Mouse (Mus musculus) gastrocnemius, postnatal 4 days (tissue): ENCODE data around the gene Cntnap5c. TPM values are rescaled to one million over a fixed set of nuclear protein-coding genes. Genes with fewer than 3 reads are reported as not detected.
"Not testable (repeated sequence)": the region's sequence is repeated elsewhere in the genome, so short reads cannot be mapped to it uniquely, and the experiment has no call there.

ENCODE experiments used
- DNase-seq, 2 experiments: peaks; one replicate each; pipeline ENCODE4 v3.0.0; 2021 to 2022; ENCODE audit warnings: low spot score in 2 of 2, mixed read lengths in 2 of 2
- long read RNA-seq, 2 experiments: library from polyadenylated mRNA; stranded (forward); transcript quantifications; one replicate each; pipeline ENCODE4 v2.0.0; 2021
- total RNA-seq, 2 experiments: library from RNA; stranded (reverse); gene quantifications; 2 replicates each; pipeline ENCODE4 v1.2.3; 2021

Gene Cntnap5c
- not detected for total RNA-seq
- long read RNA-seq, experiment 1 = 0 reads
- long read RNA-seq, experiment 2 = 0 reads

DNA sequence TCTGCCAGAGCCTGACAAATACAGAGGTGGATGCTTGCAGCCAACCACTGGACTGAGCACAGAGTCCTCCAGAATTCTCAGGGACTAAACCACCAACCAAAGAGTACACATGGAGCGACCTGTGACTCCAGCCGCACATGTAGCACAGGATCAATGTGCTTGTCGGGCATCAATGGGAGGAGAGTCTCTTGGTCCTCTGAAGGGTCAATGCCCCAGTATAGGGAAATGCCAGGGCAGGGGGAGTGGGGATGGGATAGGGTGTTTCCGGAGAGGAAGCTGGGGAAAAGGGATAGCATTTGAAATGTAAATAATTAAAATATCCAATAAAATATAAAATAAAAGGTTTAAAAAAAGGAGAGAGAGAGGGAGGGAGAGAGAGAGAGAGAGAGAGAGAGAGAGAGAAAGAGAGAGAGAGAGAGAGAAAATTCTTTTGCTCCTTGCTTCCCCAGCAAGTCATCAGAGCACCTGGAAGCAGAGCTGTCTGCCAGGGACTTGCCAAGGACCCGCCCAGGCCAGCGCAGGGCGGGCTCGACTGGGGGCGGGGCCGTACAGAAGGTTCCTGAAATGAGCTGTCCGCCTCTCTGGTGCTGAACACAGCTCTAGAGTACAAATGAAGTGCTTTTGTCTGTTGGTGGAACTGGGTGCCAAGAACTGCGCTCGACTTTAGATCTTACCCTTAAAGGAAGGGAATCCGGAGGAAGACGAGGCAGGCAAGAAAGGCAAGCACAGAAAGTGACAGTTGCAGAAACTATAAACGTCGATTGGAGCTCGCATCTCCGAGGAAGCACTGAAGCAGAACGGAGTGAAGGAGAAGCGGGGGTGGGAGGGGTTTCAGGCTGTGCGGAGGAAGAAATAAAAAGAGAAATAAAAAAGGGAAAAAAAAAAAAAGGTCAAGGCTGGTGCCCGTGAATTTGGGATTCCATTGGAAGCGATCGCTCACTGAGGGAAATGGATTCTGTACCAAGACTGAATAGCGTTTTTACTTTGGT, at the start of gene Cntnap5c:
TSS of gene Cntnap5c (plus strand) at position 949 of the 989 bp plus-strand sequence.
- peak in 1 of 2 experiments; percentile 27 for DNase-seq

DNA sequence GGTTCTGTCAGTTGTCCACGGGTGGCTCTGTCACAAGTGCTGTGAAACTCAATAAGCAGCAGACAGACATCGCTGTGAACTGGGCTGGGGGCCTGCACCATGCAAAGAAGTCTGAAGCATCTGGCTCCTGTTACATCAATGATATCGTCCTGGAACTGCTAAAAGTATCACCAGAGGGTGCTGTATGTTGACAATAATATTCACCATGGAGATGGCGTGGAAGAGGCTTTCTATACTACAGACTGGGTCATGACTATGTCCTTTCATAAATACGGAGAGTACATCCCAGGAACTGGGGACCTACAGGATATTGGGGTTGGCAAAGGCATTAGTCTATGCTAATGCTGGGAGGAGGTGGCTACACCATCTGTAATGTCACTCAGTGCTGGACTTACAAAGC, 27.3 kb upstream of the Cntnap5c start, which contains the start of gene Gm21834:
TSS of gene Gm21834 (minus strand) at position 101 of the 400 bp plus-strand sequence.
- DNase-seq = no peak

DNA sequence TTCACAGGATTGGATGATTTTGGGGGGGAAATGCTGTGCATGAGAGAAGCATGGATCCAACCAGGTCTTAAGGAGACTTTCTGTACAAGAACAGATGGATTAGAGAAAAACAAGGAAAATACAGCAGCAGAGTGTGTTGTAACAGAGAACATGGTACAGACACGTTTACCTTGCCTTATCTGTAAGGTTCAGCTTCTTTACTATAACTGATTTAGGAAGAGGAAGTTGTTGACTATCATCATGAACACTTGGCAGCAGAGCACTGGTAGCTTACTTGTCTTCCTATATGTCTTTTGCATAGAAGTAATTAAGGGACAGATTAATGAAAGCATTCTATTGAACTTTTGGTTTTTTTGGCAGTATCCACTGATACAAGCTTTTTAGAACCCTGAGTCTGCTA, 11.3 kb upstream of the Cntnap5c start:
- no peak for DNase-seq

DNA sequence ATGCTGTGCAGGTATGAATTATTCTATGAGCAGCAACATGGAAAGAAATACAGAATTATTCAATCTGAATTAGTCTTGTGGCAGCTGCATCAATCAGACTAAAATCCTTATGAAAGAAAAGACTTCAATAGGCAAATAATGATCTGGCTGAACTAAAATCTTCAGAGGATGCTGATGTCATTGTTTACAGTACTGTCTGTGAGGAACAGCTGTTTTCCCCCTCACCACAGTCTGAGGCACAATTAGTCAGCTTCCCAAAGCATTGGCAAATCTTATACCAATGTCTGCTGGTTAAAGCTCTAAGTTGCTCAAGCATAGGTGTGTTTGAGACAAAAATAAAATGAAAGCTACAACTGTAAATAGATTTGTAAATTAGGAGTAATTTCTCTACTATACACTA, 2.1 kb upstream of the Cntnap5c start:
- DNase-seq = no peak

DNA sequence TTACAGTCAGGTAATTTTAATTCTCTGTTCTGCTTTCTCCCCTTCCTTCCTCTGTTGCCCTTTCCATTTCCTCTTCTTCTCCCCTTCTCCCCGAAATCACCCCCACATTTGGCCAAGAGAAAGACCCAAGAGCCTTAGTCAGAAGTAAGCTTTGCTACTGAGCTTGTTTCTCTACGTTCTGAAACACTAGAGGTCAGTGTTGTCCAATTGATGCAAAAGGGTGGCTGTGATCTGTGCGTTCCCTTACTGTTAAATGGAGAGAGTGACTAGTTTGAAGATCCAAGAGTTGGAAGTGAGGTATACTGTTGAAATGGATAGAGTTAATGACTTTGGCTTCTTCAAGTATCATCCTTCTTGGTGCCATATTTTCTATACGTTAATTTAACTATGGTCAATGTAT, 1.5 kb downstream of the Cntnap5c start:
- DNase-seq = no peak

DNA sequence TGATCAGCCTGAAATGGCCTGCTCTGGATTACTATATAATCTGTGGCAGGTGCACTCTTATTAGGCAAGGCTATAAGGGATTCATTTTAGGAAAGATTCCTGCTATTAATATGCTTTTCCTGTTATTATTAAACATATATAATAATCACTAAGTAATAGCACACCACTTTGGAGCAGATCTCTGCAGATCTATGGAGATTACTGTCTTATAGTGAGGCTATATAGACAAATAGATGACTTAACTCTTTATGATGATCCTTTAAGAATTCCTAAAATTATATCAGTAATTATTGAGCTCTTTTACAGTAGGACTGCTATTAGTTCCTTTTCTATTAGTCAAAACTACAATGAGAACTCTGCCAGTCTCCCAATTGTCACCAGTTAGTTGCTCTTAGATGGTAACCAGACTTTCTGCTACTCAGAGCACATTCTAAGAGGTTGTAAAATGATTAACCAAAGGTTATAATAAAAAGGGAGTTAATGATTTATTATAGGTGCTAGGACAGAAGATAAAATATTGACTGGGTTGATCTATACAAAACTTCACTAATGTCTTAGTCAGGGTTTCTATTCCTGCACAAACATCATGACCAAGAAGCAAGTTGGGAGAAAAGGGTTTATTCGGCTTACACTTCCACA, 18.9 kb downstream of the Cntnap5c start:
- no peak for DNase-seq

DNA sequence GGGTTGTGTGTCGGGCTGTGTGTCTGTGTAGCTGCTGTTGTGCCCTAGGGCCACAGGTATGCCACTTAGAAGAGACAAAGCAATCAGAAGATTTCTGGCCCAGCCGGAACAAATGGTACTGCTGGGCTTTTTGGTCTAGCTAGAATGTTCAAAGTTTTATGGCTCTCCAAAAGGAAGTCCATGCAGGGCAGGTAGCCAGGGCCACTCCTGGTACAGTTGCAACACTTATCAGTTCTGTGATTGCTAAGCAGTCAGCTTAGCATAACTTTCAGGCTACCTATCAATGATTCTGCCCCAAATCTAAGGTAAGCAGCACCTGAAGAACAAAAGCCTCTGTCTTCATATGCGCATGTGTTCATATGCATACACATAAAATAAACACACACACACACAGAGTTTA, 26.0 kb downstream of the Cntnap5c start:
- DNase-seq = no peak

DNA sequence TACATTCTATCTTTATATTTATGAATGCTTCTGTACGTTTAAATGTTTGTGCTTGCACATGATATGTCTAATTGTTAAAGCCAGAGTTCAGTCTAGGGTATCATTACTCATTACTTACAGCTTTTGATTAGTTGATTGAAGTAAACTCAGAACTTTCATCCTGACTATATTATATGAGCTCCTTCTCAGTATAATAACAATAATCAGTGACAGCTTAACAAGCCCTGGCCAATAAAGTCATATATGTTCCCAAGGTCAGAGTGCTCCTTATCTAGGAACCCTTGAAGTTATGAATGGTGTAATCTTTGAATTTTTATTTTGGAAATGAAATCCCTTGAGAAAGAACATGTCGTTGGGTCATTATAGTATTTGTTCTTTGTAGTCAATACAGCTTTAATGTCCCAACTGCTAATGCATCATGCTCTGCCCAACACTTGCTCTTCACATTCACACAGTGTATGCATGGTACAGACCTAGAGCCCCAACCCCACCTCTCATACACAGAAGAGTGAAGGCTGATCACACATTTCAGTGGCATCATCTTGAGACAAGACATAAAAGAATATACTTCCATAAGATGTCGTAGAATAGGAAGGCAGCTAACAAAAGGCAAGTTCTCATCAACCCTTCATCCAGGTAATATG, 27.4 kb downstream of the Cntnap5c start:
- no peak for DNase-seq

DNA sequence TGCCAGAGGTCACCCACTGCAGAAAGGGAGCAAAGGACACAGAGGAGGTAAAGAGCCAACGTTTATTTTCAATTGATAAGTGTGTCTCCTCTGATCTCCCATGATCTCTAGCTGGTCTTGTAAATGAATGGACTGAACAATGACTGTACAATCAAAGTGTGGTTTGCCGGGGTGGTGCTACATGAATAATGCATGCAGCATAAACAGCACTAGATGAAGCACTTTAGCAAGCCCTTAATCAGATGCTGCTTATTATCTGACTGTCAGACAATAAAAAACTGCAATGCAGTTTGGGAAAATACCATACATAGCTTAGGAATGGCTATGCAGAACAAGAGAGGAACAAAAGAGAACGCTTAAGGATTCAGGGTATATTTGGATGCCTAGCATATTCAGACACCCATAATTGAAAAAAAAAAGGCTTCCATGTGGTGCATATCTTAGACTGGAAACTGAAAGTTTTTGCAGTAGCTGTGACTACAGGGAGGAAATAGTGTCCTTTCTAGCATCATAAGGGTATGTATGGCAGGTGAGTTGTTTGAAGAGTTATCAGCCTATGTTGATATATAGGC, 30.1 kb downstream of the Cntnap5c start:
- DNase-seq = no peak

DNA sequence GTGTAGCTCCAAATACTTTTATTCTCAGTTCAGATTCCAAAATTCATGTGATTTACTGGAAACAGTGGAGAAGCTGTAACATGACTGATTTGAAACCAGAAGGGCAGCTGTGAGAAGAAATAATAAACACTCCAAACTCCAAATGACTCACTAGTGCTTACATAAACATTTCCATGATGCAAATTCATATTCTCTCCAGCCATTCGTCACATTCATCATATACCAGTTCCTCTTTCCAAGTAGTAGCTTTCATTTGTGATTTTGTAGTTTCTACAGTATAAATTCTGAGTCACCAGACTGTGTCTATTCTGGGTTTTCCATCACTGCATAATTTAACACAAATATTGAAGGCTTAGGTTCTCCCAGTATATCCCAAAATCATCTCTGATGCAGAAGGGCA, 31.8 kb downstream of the Cntnap5c start:
- no peak for DNase-seq

DNA sequence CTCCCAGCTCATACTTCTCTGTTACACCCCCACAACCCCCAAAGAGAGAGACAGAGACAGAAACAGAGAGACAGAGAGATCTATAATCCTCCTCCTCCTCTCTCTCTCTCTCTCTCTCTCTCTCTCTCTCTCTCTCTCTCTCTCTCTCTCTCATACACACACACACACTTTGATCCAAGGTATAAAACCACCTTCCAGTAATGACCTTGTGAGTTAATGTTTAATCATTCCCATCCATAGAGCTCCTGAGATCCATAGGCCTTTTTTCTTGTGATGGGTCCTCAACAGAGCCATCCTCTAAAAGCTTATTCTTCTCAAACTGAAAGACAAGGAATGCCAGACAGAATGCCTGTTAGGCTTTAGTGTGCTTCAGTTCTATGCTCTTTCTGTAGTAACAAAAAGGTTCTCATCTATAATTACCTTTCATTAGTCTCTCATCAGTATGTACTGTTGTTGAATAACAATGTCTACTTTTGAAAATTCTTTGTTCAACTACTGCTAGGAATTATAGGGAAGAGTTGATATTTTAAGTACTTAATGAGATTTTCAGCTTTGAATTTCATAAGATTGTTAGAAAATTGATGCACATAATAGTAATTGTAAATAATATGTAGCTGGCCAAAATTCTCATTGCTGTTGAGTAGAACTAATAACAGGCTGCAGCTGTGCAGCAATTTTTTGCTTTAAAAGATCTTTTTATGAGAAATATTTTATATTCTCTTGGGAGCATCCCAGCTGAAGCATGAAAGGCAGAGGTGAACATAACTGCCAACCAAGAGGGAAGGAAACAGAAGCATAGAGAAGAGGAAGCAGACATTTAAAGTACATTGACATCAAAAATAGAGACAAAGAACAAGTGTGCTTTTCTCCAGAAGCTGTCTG, 68.0 kb downstream of the Cntnap5c start:
- DNase-seq = no peak

DNA sequence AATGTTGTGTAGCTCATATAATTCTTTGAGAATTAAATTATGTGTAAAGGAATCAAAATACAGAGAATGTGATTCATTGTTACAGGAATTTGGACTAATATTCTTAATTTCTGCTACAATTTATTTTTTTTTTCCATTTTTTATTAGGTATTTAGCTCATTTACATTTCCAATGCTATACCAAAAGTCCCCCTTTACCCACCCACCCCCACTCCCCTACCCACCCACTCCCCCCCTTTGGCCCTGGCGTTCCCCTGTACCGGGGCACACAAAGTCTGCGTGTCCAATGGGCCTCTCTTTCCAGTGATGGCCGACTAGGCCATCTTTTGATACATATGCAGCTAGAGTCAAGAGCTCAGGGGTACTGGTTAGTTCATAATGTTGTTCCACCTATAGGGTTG, 86.4 kb downstream of the Cntnap5c start:
- not testable (repeated sequence) for DNase-seq

DNA sequence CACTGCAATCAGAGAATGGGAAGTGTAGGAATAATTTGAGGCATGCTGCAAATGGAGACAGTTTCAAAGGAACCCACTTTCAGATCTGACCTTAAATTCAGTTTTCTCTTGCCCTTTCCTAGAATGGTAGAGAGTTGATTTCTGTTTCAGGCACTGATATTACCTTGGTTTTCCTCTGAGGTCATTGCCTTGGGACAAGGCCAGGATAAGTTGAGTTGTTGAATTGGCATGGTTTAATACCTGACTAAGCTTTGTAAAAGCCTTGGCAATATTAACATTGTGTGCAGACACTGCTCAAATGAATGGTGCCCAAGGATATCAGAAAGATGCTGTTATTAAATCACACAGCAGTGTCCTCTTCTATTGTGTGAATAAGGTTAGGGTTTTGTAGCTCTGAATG, 96.6 kb downstream of the Cntnap5c start:
- no peak for DNase-seq

DNA sequence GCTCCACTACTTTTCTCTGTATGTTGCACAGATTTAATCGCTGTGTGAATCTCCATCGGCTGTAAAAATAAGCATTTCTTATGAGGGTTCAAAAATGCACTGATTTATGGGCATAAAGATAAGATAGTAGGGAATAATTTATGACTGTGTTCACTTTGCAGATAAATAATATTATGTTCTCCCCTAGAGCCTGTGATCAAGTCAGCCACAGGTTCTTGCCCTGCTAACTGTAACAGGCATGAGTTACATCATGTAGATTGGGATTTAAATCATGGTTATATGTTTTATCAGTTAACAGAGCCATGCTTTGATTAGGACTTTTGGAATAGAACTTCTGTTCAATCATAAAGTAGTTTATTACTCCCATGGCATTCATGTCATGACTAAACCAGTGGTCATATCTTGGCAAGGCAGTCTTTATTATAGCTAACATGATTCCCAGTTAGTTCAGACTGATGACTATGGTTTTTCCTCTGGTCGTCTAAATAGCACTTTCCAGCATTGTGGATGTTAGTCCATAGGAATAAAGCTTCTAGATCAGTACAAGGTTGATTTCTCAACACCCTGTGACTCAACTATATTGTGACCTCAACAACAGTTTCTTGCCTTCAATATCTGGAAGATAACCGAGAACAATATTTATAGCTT, 118.5 kb downstream of the Cntnap5c start:
- DNase-seq = no peak

DNA sequence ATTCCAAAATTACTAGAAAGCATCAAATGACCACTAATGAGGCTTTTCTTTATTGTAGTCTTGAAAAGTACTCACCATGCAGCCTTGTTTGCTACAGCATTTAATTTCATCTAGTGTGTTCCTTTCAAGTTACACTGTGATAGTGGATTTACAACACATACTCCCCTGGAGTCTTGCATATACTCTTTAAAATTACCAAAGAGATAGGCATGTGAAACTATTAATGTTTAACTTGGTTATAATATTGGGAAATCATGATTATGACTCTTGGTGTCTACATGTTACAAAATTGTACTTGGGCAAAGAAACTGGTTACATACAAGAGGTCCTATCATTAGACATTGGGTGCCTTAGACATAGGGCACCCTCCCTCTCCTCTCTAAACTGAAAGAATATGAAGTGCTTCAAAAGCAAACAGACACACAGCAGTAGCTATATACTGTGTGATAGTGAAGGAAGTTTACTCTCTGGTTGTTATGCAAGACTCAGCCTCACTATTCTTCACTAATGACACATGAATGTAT, 142.5 kb downstream of the Cntnap5c start:
- DNase-seq = no peak

DNA sequence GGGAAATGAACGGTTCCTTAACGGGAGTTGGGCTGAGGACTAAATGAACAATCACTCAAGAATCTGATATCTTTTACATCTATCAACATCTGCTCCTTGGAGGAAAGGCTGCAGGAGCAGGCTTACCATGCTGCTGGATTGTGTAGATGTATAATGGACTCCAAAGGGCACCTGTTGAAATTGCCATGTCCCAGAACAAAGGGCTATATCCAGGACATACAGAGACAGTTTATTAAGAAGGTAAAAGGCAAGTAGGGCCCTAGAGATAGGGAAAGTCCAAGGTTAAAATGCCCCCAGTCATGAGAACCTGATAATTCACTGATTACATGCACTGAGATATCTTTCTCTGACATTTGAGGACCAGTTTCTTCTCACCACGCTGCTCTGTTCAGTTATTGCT, 214.9 kb downstream of the Cntnap5c start:
- DNase-seq = no peak

DNA sequence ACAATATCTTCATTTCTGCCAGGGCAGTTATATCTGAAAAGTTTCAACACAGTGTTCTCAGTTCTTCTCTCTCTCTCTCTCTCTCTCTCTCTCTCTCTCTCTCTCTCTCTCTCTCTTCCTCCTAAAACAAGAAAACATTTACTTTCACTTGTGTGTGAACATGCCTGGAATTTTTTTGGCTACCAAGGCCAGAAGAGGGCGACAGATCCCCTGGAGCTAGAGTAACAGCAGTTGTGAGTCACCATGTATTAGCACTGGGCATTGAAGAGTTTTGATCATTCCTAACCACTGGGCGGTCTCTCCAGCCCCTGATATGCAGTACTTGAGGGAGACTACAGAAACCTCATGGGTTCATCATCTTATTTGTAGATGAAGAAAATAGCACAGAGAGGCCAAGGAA, 219.1 kb downstream of the Cntnap5c start:
- DNase-seq = no peak

DNA sequence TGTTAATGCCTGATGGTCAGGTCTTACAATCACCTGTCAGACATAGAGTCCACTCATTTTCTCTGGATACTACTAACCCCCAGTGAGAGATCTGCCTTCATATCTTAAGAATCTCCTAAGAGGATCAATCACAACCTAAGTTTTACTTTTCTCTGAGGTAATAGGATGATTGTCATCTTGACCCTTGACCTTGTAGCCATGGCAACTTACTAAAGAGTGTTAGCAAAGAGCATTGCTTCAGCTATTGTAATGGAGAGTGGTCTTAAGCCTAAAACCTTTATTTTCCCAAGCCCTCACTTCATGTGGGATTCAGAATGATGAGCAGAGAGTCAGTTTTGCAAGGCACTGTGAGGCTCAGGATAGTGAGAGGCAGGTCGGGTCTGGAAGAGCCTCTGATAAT, 227.1 kb downstream of the Cntnap5c start:
- DNase-seq = no peak

DNA sequence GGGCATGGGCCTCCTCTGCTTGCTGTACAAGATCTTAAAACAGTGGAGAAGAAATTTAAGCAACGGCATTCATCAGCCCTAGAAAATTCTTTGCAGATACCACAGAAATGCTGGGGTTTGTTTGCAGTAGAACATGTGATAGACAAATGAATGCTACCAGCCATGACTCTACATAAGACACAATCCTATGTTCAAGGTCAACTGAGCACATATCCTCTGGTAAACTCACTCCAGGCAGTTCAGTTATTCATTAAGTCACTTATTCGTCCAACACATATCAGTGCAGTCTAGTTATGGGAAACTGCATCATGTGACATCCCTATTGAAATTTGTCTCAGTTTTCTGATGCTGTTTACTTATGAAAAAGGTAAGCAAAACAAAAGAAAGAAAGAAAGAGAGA, 229.7 kb downstream of the Cntnap5c start:
- no peak for DNase-seq

DNA sequence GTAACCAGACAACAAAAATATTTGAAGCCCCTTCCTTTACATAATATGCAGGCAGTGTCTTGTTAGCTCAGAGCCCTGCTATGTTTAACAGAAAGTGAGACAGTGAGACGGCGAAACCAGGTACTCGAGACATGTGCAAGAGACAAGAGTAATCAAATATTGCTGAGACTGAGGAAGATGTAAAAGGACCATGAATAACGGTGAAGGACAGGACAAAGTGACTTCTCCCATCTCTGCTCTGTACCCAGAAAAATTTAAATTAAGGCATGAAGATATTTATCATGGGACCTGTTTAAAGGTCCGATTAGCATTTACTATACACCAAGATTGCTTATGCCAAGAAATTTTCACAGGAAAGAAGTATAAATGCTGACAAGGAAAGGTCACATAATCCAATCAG, 233.5 kb downstream of the Cntnap5c start:
- DNase-seq = no peak
